ENCODE assay signal across 12 mouse cellular contexts in genomic region chr1:22655983-22656382, GRCm38 (mm10).
"Had no signal": no experiment of that assay in that cellular context is flagged by ENCODE, and none has a peak within 500 bp of the region (broad histone marks: within the 10 kb centered on the region; RNA-seq: fewer than 3 reads in every experiment).

No protein-coding gene starts in this region.

- DNase-seq: lung, adult 18-20 months; lung, embryonic 14.5 days; lung, postnatal 10 days; lung, postnatal 4 days; midbrain, embryonic 14.5 days; retina, postnatal 1 day; right cerebral cortex, postnatal 25 days; right cerebral cortex, postnatal 4 days; spleen, adult 18-20 months; thymus, adult 2 months; thymus, postnatal 25 days; thymus, postnatal 4 days had no signal
